8 mouse cellular contexts compared by ENCODE assay signal in genomic region chr3:96300706-96301529, GRCm38 (mm10). TPM values are rescaled to one million over a fixed set of nuclear protein-coding genes. Genes with fewer than 3 reads are reported as not detected.
DNase-seq lines count a peak whose midpoint lies in the region; ATAC-seq and TF ChIP-seq lines count a peak whose summit lies in the region.

No protein-coding gene starts in this region.

- TF ChIP-seq POLR2A in testis, adult 2 months (IDR thresholded peaks at IDR 0.05; ENCODE audit: control insufficient read depth, low read depth, low read length), result no peak

- DNase-seq in adrenal gland, adult 2 months, result peak; percentile 27
- no peak for DNase-seq in adrenal gland, adult 18-20 months (ENCODE audit: low spot score in 2 of 2)
- no peak for DNase-seq in testis, postnatal 14 days (ENCODE audit: low spot score)
- DNase-seq in urinary bladder, postnatal 14 days (ENCODE audit: low spot score), result no peak
- no peak for DNase-seq in layer of hippocampus, adult 8-10 months (ENCODE audit: low spot score in 2 of 2)
- no peak for DNase-seq in hindbrain, embryonic 14.5 days (ENCODE audit: low spot score)

- peak overlapping the region; percentile 2 for H3K4me3 ChIP-seq in testis, adult 2 months (ENCODE audit: control insufficient read depth, low read depth, low read length)
- H3K4me3 ChIP-seq in liver, embryonic 16.5 days (ENCODE audit: low read depth, low read length), result peak overlapping the region; percentile 28
- no peak overlapping the region for H3K4me3 ChIP-seq in hindbrain, embryonic 14.5 days (replicated peaks; ENCODE audit: low read length)

- no peak for TF ChIP-seq CTCF in testis, adult 2 months (IDR thresholded peaks at IDR 0.05; ENCODE audit: control insufficient read depth, insufficient read depth, insufficient replicate concordance, low read depth, low read length)

- H3K9me3 ChIP-seq in liver, embryonic 16.5 days (replicated peaks; ENCODE audit: control insufficient read depth, low read length), result no peaks in the 10 kb centered on the region
- H3K9me3 ChIP-seq in hindbrain, embryonic 14.5 days (ENCODE audit: control insufficient read depth, low read length), result no peaks in the 10 kb centered on the region

- 48% methylated on average over 26 of the region's 26 CpGs for WGBS in liver, embryonic 16.5 days (ENCODE audit: insufficient replicate concordance)
- 76% methylated on average over 26 of the region's 26 CpGs for WGBS in hindbrain, embryonic 14.5 days

- H3K4me2 ChIP-seq in liver, embryonic 16.5 days (ENCODE audit: low read depth, low read length), result peak overlapping the region; percentile 36
- H3K4me2 ChIP-seq in hindbrain, embryonic 14.5 days (replicated peaks), result no peak overlapping the region

- H3K9ac ChIP-seq in liver, embryonic 16.5 days (ENCODE audit: low read depth, low read length), result no peak overlapping the region
- H3K9ac ChIP-seq in hindbrain, embryonic 14.5 days, result no peak overlapping the region

- H3K27me3 ChIP-seq in testis, adult 2 months (ENCODE audit: control insufficient read depth, insufficient read depth, low read length), result no peaks in the 10 kb centered on the region
- H3K27me3 ChIP-seq in liver, embryonic 16.5 days (ENCODE audit: control insufficient read depth, insufficient read depth, low read depth, low read length), result no peaks in the 10 kb centered on the region
- no peaks in the 10 kb centered on the region for H3K27me3 ChIP-seq in hindbrain, embryonic 14.5 days (ENCODE audit: control insufficient read depth, insufficient read depth, low read length)

- H3K27ac ChIP-seq in testis, adult 2 months (ENCODE audit: control insufficient read depth, insufficient read depth, low read depth, low read length), result no peak overlapping the region
- H3K27ac ChIP-seq in liver, embryonic 16.5 days (ENCODE audit: low read length), result no peak overlapping the region
- H3K27ac ChIP-seq in hindbrain, embryonic 14.5 days, result no peak overlapping the region

- H3K4me1 ChIP-seq in testis, adult 2 months (ENCODE audit: control insufficient read depth, insufficient read depth, low read length), result no peaks in the 10 kb centered on the region; the same call in 1 of the 2 replicates
- H3K4me1 ChIP-seq in liver, embryonic 16.5 days (ENCODE audit: control insufficient read depth, low read depth, low read length), result no peaks in the 10 kb centered on the region; the same call in 1 of the 2 replicates
- no peaks in the 10 kb centered on the region for H3K4me1 ChIP-seq in hindbrain, embryonic 14.5 days (replicated peaks; ENCODE audit: control insufficient read depth, insufficient read depth, low read length)

- no peaks in the 10 kb centered on the region for H3K36me3 ChIP-seq in testis, adult 2 months (ENCODE audit: control insufficient read depth, insufficient read depth, low read length)
- no peaks in the 10 kb centered on the region for H3K36me3 ChIP-seq in liver, embryonic 16.5 days (ENCODE audit: control insufficient read depth, insufficient read depth)
- no peaks in the 10 kb centered on the region for H3K36me3 ChIP-seq in hindbrain, embryonic 14.5 days (replicated peaks; ENCODE audit: control insufficient read depth, insufficient read depth)

- peak; percentile 32; the same call in 1 of the 2 replicates for ATAC-seq in liver, embryonic 16.5 days (ENCODE audit: low read depth)
- ATAC-seq in hindbrain, embryonic 14.5 days (ENCODE audit: low FRiP score), result no peak

RNA-seq across cellular contexts. Expression of gene Fcgr1, which starts 7.1 kb away (rescaled TPM):
- 1 to 10 TPM; 1.9 to 2.1 TPM for total RNA-seq in adrenal gland, adult 2 months (2021)
- polyA plus RNA-seq in adrenal gland, adult 2 months (2012; rRNA removed), result 2.2 and 2.3 TPM in 2 replicates
- 1 to 10 TPM; 2.0 to 3.3 TPM for total RNA-seq in adrenal gland, adult 18-20 months (2021)
- 0.19 and 0.23 TPM in 2 replicates for polyA plus RNA-seq in testis, adult 2 months (2012; rRNA removed)
- 3.8 and 4.5 TPM in 2 replicates for polyA plus RNA-seq in liver, embryonic 16.5 days (2015; fragmentation: Nextera tagmentation; extraction: Ambion mirVana)
- 1 to 10 TPM; 2.5 to 9.1 (median 5.3) TPM for total RNA-seq in layer of hippocampus, adult 8-10 months (2022)
- polyA plus RNA-seq in hindbrain, embryonic 14.5 days (2014; fragmentation: Nextera tagmentation; extraction: Ambion mirVana), result 1.8 and 3.1 TPM in 2 replicates

RNA-seq across cellular contexts. Expression of gene Hist2h2bb, which starts 31.4 kb away (rescaled TPM):
- 10 to 100 TPM; 61.7 to 85.5 TPM for total RNA-seq in adrenal gland, adult 2 months (2021)
- 0.93 TPM in 1 of 2 replicates, not detected in the other for polyA plus RNA-seq in adrenal gland, adult 2 months (2012; rRNA removed)
- 10 to 100 TPM; 52.7 to 54.1 TPM for total RNA-seq in adrenal gland, adult 18-20 months (2021)
- polyA plus RNA-seq in testis, adult 2 months (2012; rRNA removed), result 1.4 and 1.6 TPM in 2 replicates
- polyA plus RNA-seq in liver, embryonic 16.5 days (2015; fragmentation: Nextera tagmentation; extraction: Ambion mirVana), result 17.9 and 25.9 TPM in 2 replicates
- 100 to 1,000 TPM; 106 to 143 (median 138) TPM for total RNA-seq in layer of hippocampus, adult 8-10 months (2022)
- polyA plus RNA-seq in hindbrain, embryonic 14.5 days (2014; fragmentation: Nextera tagmentation; extraction: Ambion mirVana), result 4.1 and 4.7 TPM in 2 replicates

RNA-seq across cellular contexts. Expression of gene Hist2h3b, which starts 32.5 kb away (rescaled TPM):
- 10 to 100 TPM; 50.8 to 65.4 TPM for total RNA-seq in adrenal gland, adult 2 months (2021)
- polyA plus RNA-seq in adrenal gland, adult 2 months (2012; rRNA removed), result 30.9 and 38.0 TPM in 2 replicates
- total RNA-seq in adrenal gland, adult 18-20 months (2021), result 10 to 100 TPM; 37.9 to 43.2 TPM
- polyA plus RNA-seq in testis, adult 2 months (2012; rRNA removed), result 5.0 and 6.2 TPM in 2 replicates
- 78.4 and 87.8 TPM in 2 replicates for polyA plus RNA-seq in liver, embryonic 16.5 days (2015; fragmentation: Nextera tagmentation; extraction: Ambion mirVana)
- total RNA-seq in layer of hippocampus, adult 8-10 months (2022), result 10 to 100 TPM; 32.1 to 53.8 (median 35.1) TPM
- polyA plus RNA-seq in hindbrain, embryonic 14.5 days (2014; fragmentation: Nextera tagmentation; extraction: Ambion mirVana), result 11.2 and 12.3 TPM in 2 replicates

RNA-seq across cellular contexts. Expression of gene Hist2h4, which starts 37.8 kb away (rescaled TPM):
- total RNA-seq in adrenal gland, adult 2 months (2021), result 10 to 100 TPM; 15.2 to 26.7 TPM
- 2.7 and 2.8 TPM in 2 replicates for polyA plus RNA-seq in adrenal gland, adult 2 months (2012; rRNA removed)
- total RNA-seq in adrenal gland, adult 18-20 months (2021), result 10 to 100 TPM; 21.2 to 22.1 TPM
- polyA plus RNA-seq in testis, adult 2 months (2012; rRNA removed), result 0.42 and 0.43 TPM in 2 replicates
- polyA plus RNA-seq in liver, embryonic 16.5 days (2015; fragmentation: Nextera tagmentation; extraction: Ambion mirVana), result 26.6 and 34.9 TPM in 2 replicates
- 10 to 100 TPM; 25.1 to 32.1 (median 27.3) TPM for total RNA-seq in layer of hippocampus, adult 8-10 months (2022)
- polyA plus RNA-seq in hindbrain, embryonic 14.5 days (2014; fragmentation: Nextera tagmentation; extraction: Ambion mirVana), result 2.9 and 6.0 TPM in 2 replicates

RNA-seq across cellular contexts. Expression of gene Hist2h3c1, which starts 54.4 kb away (rescaled TPM):
- total RNA-seq in adrenal gland, adult 2 months (2021), result 1 to 10 TPM in 1 of 2 experiments, not detected in 1; 2.0 TPM
- not detected in 2 replicates for polyA plus RNA-seq in adrenal gland, adult 2 months (2012; rRNA removed)
- total RNA-seq in adrenal gland, adult 18-20 months (2021), result not detected
- not detected in 2 replicates for polyA plus RNA-seq in testis, adult 2 months (2012; rRNA removed)
- 4.3 and 4.9 TPM in 2 replicates for polyA plus RNA-seq in liver, embryonic 16.5 days (2015; fragmentation: Nextera tagmentation; extraction: Ambion mirVana)
- not detected for total RNA-seq in layer of hippocampus, adult 8-10 months (2022)
- polyA plus RNA-seq in hindbrain, embryonic 14.5 days (2014; fragmentation: Nextera tagmentation; extraction: Ambion mirVana), result 0.18 and 1.6 TPM in 2 replicates
